ENCODE assay signal across 8 mouse cellular contexts in the genomic region with DNA sequence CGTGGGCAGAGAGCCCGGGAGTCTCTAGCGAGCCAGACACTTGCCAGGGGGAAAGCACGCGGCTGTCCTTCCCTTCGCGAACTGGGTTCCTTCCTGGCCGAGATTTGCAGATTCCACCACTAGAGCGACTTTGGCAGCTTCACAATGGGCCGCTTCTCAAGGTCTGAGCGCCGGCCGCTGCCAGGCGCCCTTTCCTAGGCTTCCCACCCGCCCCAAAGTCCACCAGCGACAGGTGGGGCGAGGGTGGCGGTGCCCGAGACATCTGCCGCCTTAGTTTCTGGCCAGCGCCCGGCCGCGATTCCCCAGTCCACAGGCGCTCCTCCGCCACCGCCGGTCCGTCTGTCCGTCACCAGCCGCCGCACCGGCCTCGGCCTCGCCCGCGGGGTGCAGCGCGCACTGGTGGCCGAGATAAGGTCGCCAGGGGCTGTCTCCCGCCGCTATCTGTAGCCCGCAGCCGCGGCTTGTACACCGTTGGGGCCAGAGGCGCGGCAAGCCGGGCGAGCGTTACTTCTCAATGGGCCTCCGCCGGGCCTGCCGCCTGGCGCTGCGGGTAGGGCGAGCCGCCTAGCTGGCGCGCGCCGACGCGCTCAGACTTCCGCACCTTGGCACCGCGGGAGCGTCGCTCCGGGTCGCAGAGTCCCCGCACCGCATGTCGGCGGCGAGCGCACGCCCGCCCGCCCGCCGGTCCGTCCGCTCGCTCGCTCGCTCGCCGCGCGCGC. TPM values are rescaled to one million over a fixed set of nuclear protein-coding genes. Genes with fewer than 3 reads are reported as not detected.
DNase-seq lines count a peak whose midpoint lies in the region; ATAC-seq and TF ChIP-seq lines count a peak whose summit lies in the region.

No protein-coding gene starts in this region.

- no peak for TF ChIP-seq CTCF in bone marrow macrophage, adult 2 months (IDR thresholded peaks at IDR 0.05; ENCODE audit: low read depth, low read length)
- no peak for TF ChIP-seq CTCF in embryonic fibroblast, embryonic 13.5 days (IDR thresholded peaks at IDR 0.05; ENCODE audit: borderline replicate concordance, insufficient read depth, low read length)
- peak; percentile 38 for TF ChIP-seq CTCF in stomach, postnatal 0 days (IDR thresholded peaks at IDR 0.05; ENCODE audit: low read depth)

- H3K4me3 ChIP-seq in bone marrow macrophage, adult 2 months (ENCODE audit: insufficient read depth, low read length), result peak overlapping the region; percentile 89
- peak overlapping the region; percentile 84 for H3K4me3 ChIP-seq in embryonic fibroblast, embryonic 13.5 days (ENCODE audit: insufficient read depth, low read length)
- peak overlapping the region; percentile 83 for H3K4me3 ChIP-seq in heart, embryonic 11.5 days (ENCODE audit: low read depth, low read length)
- H3K4me3 ChIP-seq in kidney, embryonic 16.5 days (ENCODE audit: low read length), result peak overlapping the region; percentile 92
- H3K4me3 ChIP-seq in liver, embryonic 13.5 days (replicated peaks), result peak overlapping the region; percentile 94
- peak overlapping the region; percentile 86 for H3K4me3 ChIP-seq in neural tube, embryonic 11.5 days (ENCODE audit: low read depth, low read length)
- peak overlapping the region; percentile 85 for H3K4me3 ChIP-seq in stomach, postnatal 0 days (ENCODE audit: low read depth, low read length)

- no peak for TF ChIP-seq POLR2A in bone marrow macrophage, adult 2 months (IDR thresholded peaks at IDR 0.05; ENCODE audit: borderline replicate concordance, low read depth, low read length)
- TF ChIP-seq POLR2A in embryonic fibroblast, embryonic 13.5 days (IDR thresholded peaks at IDR 0.05; ENCODE audit: low read depth, low read length), result no peak

- peaks cover 23% of the 10 kb centered on the region for H3K4me1 ChIP-seq in bone marrow macrophage, adult 2 months (ENCODE audit: control insufficient read depth, insufficient read depth, low read length)
- peaks cover 10% of the 10 kb centered on the region for H3K4me1 ChIP-seq in embryonic fibroblast, embryonic 13.5 days (ENCODE audit: control insufficient read depth, insufficient read depth, low read length)
- no peaks in the 10 kb centered on the region for H3K4me1 ChIP-seq in heart, embryonic 11.5 days (ENCODE audit: control insufficient read depth, insufficient read depth, low read length)
- H3K4me1 ChIP-seq in kidney, embryonic 16.5 days (ENCODE audit: insufficient read depth, low read length), result peaks cover 26% of the 10 kb centered on the region
- H3K4me1 ChIP-seq in liver, embryonic 13.5 days (replicated peaks), result peaks cover 48% of the 10 kb centered on the region
- H3K4me1 ChIP-seq in neural tube, embryonic 11.5 days (ENCODE audit: control insufficient read depth, insufficient read depth, low read length), result 0 out of 2 replicates have a peak, but pooled peaks cover 3% of the 10 kb centered on the region
- H3K4me1 ChIP-seq in stomach, postnatal 0 days (replicated peaks; ENCODE audit: control insufficient read depth, insufficient read depth), result 0 out of 2 replicates have a peak, but pooled peaks cover 2% of the 10 kb centered on the region

- H3K36me3 ChIP-seq in heart, embryonic 11.5 days (ENCODE audit: control insufficient read depth, insufficient read depth, low read length), result no peaks in the 10 kb centered on the region
- no peaks in the 10 kb centered on the region for H3K36me3 ChIP-seq in kidney, embryonic 16.5 days (ENCODE audit: insufficient read depth, low read length)
- H3K36me3 ChIP-seq in liver, embryonic 13.5 days, result peaks cover 9% of the 10 kb centered on the region; the same call in 1 of the 2 replicates
- no peaks in the 10 kb centered on the region for H3K36me3 ChIP-seq in neural tube, embryonic 11.5 days (ENCODE audit: control insufficient read depth, insufficient read depth, low read length)
- H3K36me3 ChIP-seq in stomach, postnatal 0 days (ENCODE audit: control insufficient read depth, insufficient read depth, low read length), result no peaks in the 10 kb centered on the region

- peak; percentile 83 for ATAC-seq in heart, embryonic 11.5 days (replicated peaks; ENCODE audit: insufficient number of reproducible peaks, low FRiP score, low TSS enrichment)
- ATAC-seq in kidney, embryonic 16.5 days (ENCODE audit: low FRiP score, low TSS enrichment), result peak; percentile 63
- peak; percentile 89 for ATAC-seq in liver, embryonic 13.5 days (ENCODE audit: low read depth)
- ATAC-seq in neural tube, embryonic 11.5 days (ENCODE audit: insufficient read depth, low FRiP score, low TSS enrichment), result peak; percentile 74
- ATAC-seq in stomach, postnatal 0 days (ENCODE audit: low FRiP score, low TSS enrichment), result peak; percentile 62

- peak overlapping the region; percentile 96 for H3K27ac ChIP-seq in bone marrow macrophage, adult 2 months (ENCODE audit: insufficient read depth, low read depth, low read length)
- peak overlapping the region; percentile 46 for H3K27ac ChIP-seq in embryonic fibroblast, embryonic 13.5 days (ENCODE audit: insufficient read depth, low read length)
- H3K27ac ChIP-seq in heart, embryonic 11.5 days (ENCODE audit: low read depth, low read length), result peak overlapping the region; percentile 70
- peak overlapping the region; percentile 64 for H3K27ac ChIP-seq in kidney, embryonic 16.5 days (ENCODE audit: low read length)
- H3K27ac ChIP-seq in liver, embryonic 13.5 days, result peak overlapping the region; percentile 97
- peak overlapping the region; percentile 90 for H3K27ac ChIP-seq in neural tube, embryonic 11.5 days (ENCODE audit: low read depth, low read length)
- H3K27ac ChIP-seq in stomach, postnatal 0 days (replicated peaks), result peak overlapping the region; percentile 89

- TF ChIP-seq EP300 in stomach, postnatal 0 days (optimal IDR thresholded peaks at IDR 0.05), result no peak

- under 1% methylated on average over 69 of the region's 93 CpGs for WGBS in heart, embryonic 11.5 days (ENCODE audit: insufficient replicate concordance)
- WGBS in kidney, embryonic 16.5 days, result under 1% methylated on average over 65 of the region's 93 CpGs
- WGBS in liver, embryonic 13.5 days (ENCODE audit: insufficient replicate concordance), result under 1% methylated on average over 83 of the region's 93 CpGs
- under 1% methylated on average over 69 of the region's 93 CpGs for WGBS in neural tube, embryonic 11.5 days
- WGBS in stomach, postnatal 0 days, result under 1% methylated on average over 51 of the region's 93 CpGs

- H3K9ac ChIP-seq in heart, embryonic 11.5 days (ENCODE audit: low read depth, low read length), result peak overlapping the region; percentile 85
- peak overlapping the region; percentile 88 for H3K9ac ChIP-seq in kidney, embryonic 16.5 days (replicated peaks; ENCODE audit: low read length)
- H3K9ac ChIP-seq in liver, embryonic 13.5 days, result peak overlapping the region; percentile 98
- peak overlapping the region; percentile 91 for H3K9ac ChIP-seq in neural tube, embryonic 11.5 days (ENCODE audit: low read length)
- H3K9ac ChIP-seq in stomach, postnatal 0 days (ENCODE audit: low read length), result peak overlapping the region; percentile 75

- H3K27me3 ChIP-seq in heart, embryonic 11.5 days (ENCODE audit: control insufficient read depth, insufficient read depth, low read length), result no peaks in the 10 kb centered on the region
- H3K27me3 ChIP-seq in kidney, embryonic 16.5 days (ENCODE audit: insufficient read depth, low read length), result no peaks in the 10 kb centered on the region
- H3K27me3 ChIP-seq in liver, embryonic 13.5 days, result peaks cover 4% of the 10 kb centered on the region
- no peaks in the 10 kb centered on the region for H3K27me3 ChIP-seq in neural tube, embryonic 11.5 days (ENCODE audit: control insufficient read depth, insufficient read depth, low read length)
- no peaks in the 10 kb centered on the region for H3K27me3 ChIP-seq in stomach, postnatal 0 days (ENCODE audit: control insufficient read depth, insufficient read depth, low read length)

- peak; percentile 82 for DNase-seq in CD4-positive helper T cell, adult 2 months (ENCODE audit: low read depth, low spot score)
- peak; percentile 91 for DNase-seq in liver, embryonic 13.5 days
- peak; percentile 77 for DNase-seq in neural tube, embryonic 11.5 days (ENCODE audit: low spot score)
- DNase-seq in stomach, postnatal 0 days (ENCODE audit: low spot score), result peak; percentile 65

- H3K4me2 ChIP-seq in heart, embryonic 11.5 days, result peak overlapping the region; percentile 88
- peak overlapping the region; percentile 82 for H3K4me2 ChIP-seq in kidney, embryonic 16.5 days (replicated peaks; ENCODE audit: low read depth, low read length)
- H3K4me2 ChIP-seq in liver, embryonic 13.5 days, result peak overlapping the region; percentile 83
- H3K4me2 ChIP-seq in neural tube, embryonic 11.5 days (ENCODE audit: low read depth), result peak overlapping the region; percentile 69
- peak overlapping the region; percentile 96 for H3K4me2 ChIP-seq in stomach, postnatal 0 days (replicated peaks; ENCODE audit: low read depth)

- H3K9me3 ChIP-seq in heart, embryonic 11.5 days (replicated peaks; ENCODE audit: control insufficient read depth, low read length), result no peaks in the 10 kb centered on the region
- no peaks in the 10 kb centered on the region for H3K9me3 ChIP-seq in kidney, embryonic 16.5 days (ENCODE audit: low read length)
- no peaks in the 10 kb centered on the region for H3K9me3 ChIP-seq in liver, embryonic 13.5 days (replicated peaks)
- H3K9me3 ChIP-seq in neural tube, embryonic 11.5 days (ENCODE audit: control insufficient read depth, low read length), result no peaks in the 10 kb centered on the region
- H3K9me3 ChIP-seq in stomach, postnatal 0 days (ENCODE audit: control insufficient read depth, low read length), result no peaks in the 10 kb centered on the region

RNA-seq across cellular contexts. Expression of a gene that starts 1.0 kb away (rescaled TPM):
- 96.0 and 102 TPM in 2 replicates for polyA plus RNA-seq in bone marrow macrophage, adult 2 months (2012; ENCODE audit: insufficient read depth, insufficient read length, missing spikeins)
- polyA plus RNA-seq in embryonic fibroblast, embryonic 13.5 days (2011; ENCODE audit: insufficient read length, low read depth, missing spikeins), result 9.5 and 9.8 TPM in 2 replicates
- polyA plus RNA-seq in heart, embryonic 11.5 days (2014; fragmentation: Nextera tagmentation; extraction: Ambion mirVana), result 11.3 and 13.4 TPM in 2 replicates
- polyA plus RNA-seq in kidney, embryonic 16.5 days (2015; fragmentation: Nextera tagmentation; extraction: Ambion mirVana), result 22.0 and 24.0 TPM in 2 replicates
- polyA plus RNA-seq in liver, embryonic 13.5 days (2015; fragmentation: Nextera tagmentation; extraction: Ambion mirVana), result 40.9 and 51.1 TPM in 2 replicates
- 29.9 and 33.6 TPM in 2 replicates for polyA plus RNA-seq in neural tube, embryonic 11.5 days (2014; fragmentation: Nextera tagmentation; extraction: Ambion mirVana)
- polyA plus RNA-seq in stomach, postnatal 0 days (2015; fragmentation: Nextera tagmentation; extraction: Ambion mirVana), result 15.7 and 16.2 TPM in 2 replicates

Comparison
In these comparisons a context has a peak if more than half of its experiments do, and no peak if none do; other contexts are left out.
1. Peak in every context shown above with its lines: DNase-seq, ATAC-seq, H3K4me3 ChIP-seq and H3K27ac ChIP-seq.
2. H3K27ac ChIP-seq: peak in every context shown above with its lines; median percentile 97 in liver, embryonic 13.5 days; 96 in bone marrow macrophage, adult 2 months; 90 in neural tube, embryonic 11.5 days; 89 in stomach, postnatal 0 days; 70 in heart, embryonic 11.5 days; 64 in kidney, embryonic 16.5 days; 46 in embryonic fibroblast, embryonic 13.5 days.